28 mouse cellular contexts compared by ENCODE assay signal in genomic region chr11:82708934-82709333, GRCm38 (mm10). TPM values are rescaled to one million over a fixed set of nuclear protein-coding genes. Genes with fewer than 3 reads are reported as not detected.
DNase-seq lines count a peak whose midpoint lies in the region; ATAC-seq and TF ChIP-seq lines count a peak whose summit lies in the region.
"Had no signal": no experiment of that assay in that cellular context is flagged by ENCODE, and none has a peak within 500 bp of the region (broad histone marks: within the 10 kb centered on the region; RNA-seq: fewer than 3 reads in every experiment).

No protein-coding gene starts in this region.

- H3K4me3 ChIP-seq in liver, postnatal 0 days (ENCODE audit: low read depth, low read length) = no peak overlapping the region
- H3K4me3 ChIP-seq in liver, embryonic 12.5 days = no peak overlapping the region
- H3K4me3 ChIP-seq in CH12.LX (replicated peaks in 1 of 3; ENCODE audit: low read depth in 2 of 3, low read length in 2 of 3, poor library complexity in 1 of 3) = no peak overlapping the region
- H3K4me3 ChIP-seq: embryonic facial prominence, embryonic 13.5 days; erythroblast, embryonic 14.5 days; forebrain, embryonic 15.5 days; heart, embryonic 15.5 days; hindbrain, embryonic 15.5 days; intestine, embryonic 15.5 days; limb, embryonic 12.5 days; midbrain, embryonic 13.5 days; neural tube, embryonic 12.5 days had no signal

- no peak for TF ChIP-seq EP300 in liver, postnatal 0 days (IDR thresholded peaks at IDR 0.05; ENCODE audit: low read depth)
- TF ChIP-seq EP300 in CH12.LX (IDR thresholded peaks at IDR 0.05; ENCODE audit: low read length) = no peak

- TF ChIP-seq RAD21 in CH12.LX (IDR thresholded peaks at IDR 0.05; ENCODE audit: low read depth, low read length) = peak; percentile 58

- dilution Hi-C loops in CH12.LX (cut with MboI; ENCODE audit: extremely low pct_ligation_motif_present, extremely low pct_unique_long_range_greater_than_20kb, low sequenced_read_pairs) = no loop called here

- no peaks in the 10 kb centered on the region for H3K36me3 ChIP-seq in liver, postnatal 0 days (replicated peaks; ENCODE audit: insufficient read depth, low read length)
- no peaks in the 10 kb centered on the region for H3K36me3 ChIP-seq in liver, embryonic 12.5 days
- H3K36me3 ChIP-seq in CH12.LX (replicated peaks in 1 of 2; ENCODE audit: control insufficient read depth in 1 of 2, insufficient read depth in 1 of 2, low read length in 1 of 2) = no peaks in the 10 kb centered on the region
- no peaks in the 10 kb centered on the region for H3K36me3 ChIP-seq in splenic B cell, adult 2 months (ENCODE audit: control insufficient read depth, insufficient read depth, low read length, poor library complexity, severe bottlenecking)
- H3K36me3 ChIP-seq: embryonic facial prominence, embryonic 13.5 days; forebrain, embryonic 15.5 days; heart, embryonic 15.5 days; hindbrain, embryonic 15.5 days; intestine, embryonic 15.5 days; limb, embryonic 12.5 days; midbrain, embryonic 13.5 days; neural tube, embryonic 12.5 days had no signal

- WGBS in liver, postnatal 0 days (ENCODE audit: insufficient replicate concordance) = 66% methylated on average over 4 of the region's 4 CpGs
- WGBS in liver, embryonic 12.5 days (ENCODE audit: insufficient replicate concordance) = 66% methylated on average over 4 of the region's 4 CpGs

- TF ChIP-seq CTCF in liver, postnatal 0 days (IDR thresholded peaks at IDR 0.05; ENCODE audit: low read depth) = peak; percentile 33
- TF ChIP-seq CTCF in CH12.LX (conservative IDR thresholded peaks at IDR 0.05 in 1 of 2, IDR thresholded peaks at IDR 0.05 in 1 of 2; ENCODE audit: low read depth in 2 of 2, low read length in 2 of 2) = peak in 1 of 2 experiments; percentile 60; a peak in 2 of 4 replicates

- no peaks in the 10 kb centered on the region for H3K79me2 ChIP-seq in CH12.LX (replicated peaks; ENCODE audit: control insufficient read depth, extremely low read depth, insufficient read depth, poor library complexity, severe bottlenecking)

- no peaks in the 10 kb centered on the region for H3K9me3 ChIP-seq in liver, postnatal 0 days (ENCODE audit: low read length)
- H3K9me3 ChIP-seq in liver, embryonic 12.5 days (replicated peaks) = no peaks in the 10 kb centered on the region
- no peaks in the 10 kb centered on the region for H3K9me3 ChIP-seq in CH12.LX (replicated peaks; ENCODE audit: low read length)
- H3K9me3 ChIP-seq: embryonic facial prominence, embryonic 13.5 days; forebrain, embryonic 15.5 days; heart, embryonic 15.5 days; hindbrain, embryonic 15.5 days; intestine, embryonic 15.5 days; limb, embryonic 12.5 days; midbrain, embryonic 13.5 days; neural tube, embryonic 12.5 days had no signal

- H3K4me1 ChIP-seq in liver, postnatal 0 days (ENCODE audit: insufficient read depth) = no peaks in the 10 kb centered on the region; the same call in 1 of the 2 replicates
- no peaks in the 10 kb centered on the region for H3K4me1 ChIP-seq in liver, embryonic 12.5 days
- peaks cover 0 to 2% of the 10 kb centered on the region in 2 experiments; a peak in 1 of 4 replicates for H3K4me1 ChIP-seq in CH12.LX (ENCODE audit: control insufficient read depth in 1 of 2, insufficient read depth in 2 of 2)
- H3K4me1 ChIP-seq: heart, embryonic 15.5 days; hindbrain, embryonic 15.5 days; intestine, embryonic 15.5 days; midbrain, embryonic 13.5 days; neural tube, embryonic 12.5 days had no signal

- H3K27me3 ChIP-seq in liver, postnatal 0 days (ENCODE audit: insufficient read depth, low read length) = no peaks in the 10 kb centered on the region
- H3K27me3 ChIP-seq in liver, embryonic 12.5 days (replicated peaks) = 0 out of 2 replicates have a peak, but pooled peaks cover 3% of the 10 kb centered on the region
- H3K27me3 ChIP-seq in CH12.LX (replicated peaks) = peaks cover 47% of the 10 kb centered on the region
- no peaks in the 10 kb centered on the region for H3K27me3 ChIP-seq in splenic B cell, adult 2 months (ENCODE audit: control insufficient read depth, insufficient read depth, low read length, poor library complexity, severe bottlenecking)
- H3K27me3 ChIP-seq: embryonic facial prominence, embryonic 13.5 days; forebrain, embryonic 15.5 days; hindbrain, embryonic 15.5 days; intestine, embryonic 15.5 days; midbrain, embryonic 13.5 days; neural tube, embryonic 12.5 days had no signal

- H3K9ac ChIP-seq in liver, postnatal 0 days (replicated peaks) = no peak overlapping the region
- H3K9ac ChIP-seq in liver, embryonic 12.5 days = no peak overlapping the region
- H3K9ac ChIP-seq in CH12.LX (ENCODE audit: insufficient read depth, low read depth) = no peak overlapping the region
- H3K9ac ChIP-seq: embryonic facial prominence, embryonic 13.5 days; forebrain, embryonic 15.5 days; heart, embryonic 15.5 days; hindbrain, embryonic 15.5 days; intestine, embryonic 15.5 days; limb, embryonic 12.5 days; lung, embryonic 14.5 days; midbrain, embryonic 13.5 days; neural tube, embryonic 12.5 days had no signal

- in situ Hi-C loops in CH12.LX (cut with MboI; ENCODE audit: low pct_ligation_motif_present, low pct_unique_long_range_greater_than_20kb, low sequenced_read_pairs) = loop anchor here (10.0 kb wide), 1 partner anchor 454 kb away; no protein-coding TSS in a partner anchor

- ATAC-seq in liver, postnatal 0 days = no peak
- ATAC-seq in liver, embryonic 12.5 days = no peak
- ATAC-seq: forebrain, embryonic 15.5 days; intestine, embryonic 15.5 days; midbrain, embryonic 13.5 days; Patski had no signal

- no peak overlapping the region for H3K27ac ChIP-seq in liver, postnatal 0 days (ENCODE audit: low read depth)
- no peak overlapping the region for H3K27ac ChIP-seq in liver, embryonic 12.5 days
- no peak overlapping the region for H3K27ac ChIP-seq in CH12.LX (ENCODE audit: insufficient read depth, low read depth)
- H3K27ac ChIP-seq: embryonic facial prominence, embryonic 13.5 days; forebrain, embryonic 15.5 days; heart, embryonic 15.5 days; hindbrain, embryonic 15.5 days; intestine, embryonic 15.5 days; limb, embryonic 12.5 days; midbrain, embryonic 13.5 days; neural tube, embryonic 12.5 days had no signal

- no peak for TF ChIP-seq POLR2A in CH12.LX (IDR thresholded peaks at IDR 0.05; ENCODE audit: low read depth, low read length)

- intact Hi-C loops in heart, postnatal 10 days (cut with DNase I) = no loop called here

- no peak overlapping the region for H3K4me2 ChIP-seq in liver, postnatal 0 days (ENCODE audit: low read depth, low read length)
- no peak overlapping the region for H3K4me2 ChIP-seq in liver, embryonic 12.5 days
- H3K4me2 ChIP-seq in CH12.LX (ENCODE audit: insufficient read depth, low read depth, poor library complexity, severe bottlenecking) = no peak overlapping the region
- H3K4me2 ChIP-seq: embryonic facial prominence, embryonic 13.5 days; forebrain, embryonic 15.5 days; heart, embryonic 15.5 days; hindbrain, embryonic 15.5 days; intestine, embryonic 15.5 days; limb, embryonic 12.5 days; liver, embryonic 11.5 days; lung, embryonic 14.5 days; midbrain, embryonic 13.5 days; neural tube, embryonic 12.5 days had no signal

- DNase-seq in heart, adult 11 months = peak; percentile 2
- DNase-seq in heart, postnatal 10 days = no peak
- no peak for DNase-seq in liver, postnatal 0 days
- DNase-seq in CH12.LX (ENCODE audit: extremely low read depth) = no peak
- DNase-seq in splenic B cell, adult 2 months (ENCODE audit: low read depth, low spot score) = peak; percentile 33
- DNase-seq in adrenal gland, adult 2 months = no peak
- DNase-seq: cerebellum, adult 8-10 months; cerebellum, postnatal 36 days; embryo, embryonic 11 days; gastrocnemius, postnatal 36 days; heart, postnatal 4 days; kidney, postnatal 4 days; lung, embryonic 14.5 days; right cerebral cortex, postnatal 25 days; thymus, adult 2 months had no signal

TF ChIP-seq in CH12.LX, 34 proteins besides CTCF, POLR2A, EP300 and RAD21:
- TF ChIP-seq E2F4 (IDR thresholded peaks at IDR 0.05; ENCODE audit: insufficient replicate concordance, low read depth, low read length) (no peak), SMC3 (IDR thresholded peaks at IDR 0.05; ENCODE audit: low read depth, low read length) (peak; percentile 32), JUN (IDR thresholded peaks at IDR 0.05; ENCODE audit: insufficient read depth, low read depth, low read length) (no peak)

RNA-seq across cellular contexts. Expression of gene Cct6b, which starts 55.2 kb away (rescaled TPM):
- total RNA-seq in heart, postnatal 10 days (2021) = under 1 TPM; 0.26 to 0.27 TPM
- polyA plus RNA-seq in liver, postnatal 0 days (2015; fragmentation: Nextera tagmentation; extraction: Ambion mirVana) = 0.28 and 0.32 TPM in 2 replicates
- 0.19 and 0.47 TPM in 2 replicates for polyA plus RNA-seq in liver, embryonic 12.5 days (2016; fragmentation: Nextera tagmentation; extraction: Ambion mirVana)
- 0.25 and 0.64 TPM in 2 replicates for total RNA-seq in CH12.LX (2012; rRNA removed)
- 0.44 and 0.58 TPM in 2 replicates for total RNA-seq in CH12.LX (2014; rRNA removed)
- 0.24 and 0.27 TPM in 2 replicates for polyA plus RNA-seq in CH12.LX (2012; ENCODE audit: insufficient read length, low read depth)
- under 1 TPM; 0.46 to 0.83 TPM for total RNA-seq in adrenal gland, adult 2 months (2021)
- polyA plus RNA-seq in adrenal gland, adult 2 months (2012; rRNA removed) = 0.08 TPM in 1 of 2 replicates, not detected in the other
- total RNA-seq: megakaryocyte, adult 5-6 weeks had no signal

RNA-seq across cellular contexts. Expression of gene Zfp830, which starts 55.2 kb away (rescaled TPM):
- 10 to 100 TPM; 16.0 to 18.4 TPM for total RNA-seq in heart, postnatal 10 days (2021)
- 11.8 and 11.9 TPM in 2 replicates for polyA plus RNA-seq in liver, postnatal 0 days (2015; fragmentation: Nextera tagmentation; extraction: Ambion mirVana)
- polyA plus RNA-seq in liver, embryonic 12.5 days (2016; fragmentation: Nextera tagmentation; extraction: Ambion mirVana) = 24.9 and 26.4 TPM in 2 replicates
- 32.4 and 39.9 TPM in 2 replicates for total RNA-seq in CH12.LX (2012; rRNA removed)
- 28.7 and 29.9 TPM in 2 replicates for total RNA-seq in CH12.LX (2014; rRNA removed)
- polyA plus RNA-seq in CH12.LX (2012; ENCODE audit: insufficient read length, low read depth) = 38.7 and 44.2 TPM in 2 replicates
- 10 to 100 TPM; 18.0 to 21.9 TPM for total RNA-seq in adrenal gland, adult 2 months (2021)
- 1.7 and 3.6 TPM in 2 replicates for polyA plus RNA-seq in adrenal gland, adult 2 months (2012; rRNA removed)

Comparison
In these comparisons a context has a peak if more than half of its experiments do, and no peak if none do; other contexts are left out.
1. DNase-seq: peak in heart, adult 11 months (single experiment) and splenic B cell, adult 2 months (single experiment); none in heart, postnatal 10 days (0 of 2), liver, postnatal 0 days (single experiment), CH12.LX (single experiment) and adrenal gland, adult 2 months (single experiment).